Mouse (Mus musculus) neural tube, embryonic 15.5 days (tissue): ENCODE measurements around the gene Bmpr1a. TPM values are rescaled to one million over a fixed set of nuclear protein-coding genes. Genes with fewer than 3 reads are reported as not detected.
A peak's percentile ranks its signal among the peaks of the same experiment; 100 is the strongest.

ENCODE experiments used
- ATAC-seq: fragments of 200-750 bp; cut with Nextera tagmentation; 2 replicates; pipeline ENCODE4 v1.8.0; 2017; ENCODE audit warnings: mild to moderate bottlenecking, moderate TSS enrichment, moderate library complexity; ENCODE audit not compliant: low FRiP score
- H3K27ac ChIP-seq: fragments of 300-500 bp; sonication (generic); replicated peaks from 2 replicates; pipeline ENCODE4 v1.5.1; 2015; ENCODE audit warnings: mild to moderate bottlenecking, inconsistent platforms
- H3K27me3 ChIP-seq: fragments of 300-500 bp; sonication (generic); replicated peaks from 2 replicates; pipeline ENCODE4 v1.6.1; 2015; ENCODE audit warnings: inconsistent platforms
- H3K36me3 ChIP-seq: fragments of 300-500 bp; sonication (generic); 2 replicates; pipeline ENCODE4 v1.6.1; 2015; ENCODE audit warnings: inconsistent platforms
- H3K4me1 ChIP-seq: fragments of 300-500 bp; sonication (generic); 2 replicates; pipeline ENCODE4 v1.6.1; 2015; ENCODE audit warnings: inconsistent platforms
- H3K4me2 ChIP-seq: fragments of 300-500 bp; sonication (generic); 2 replicates; pipeline ENCODE4 v1.6.1; 2015; ENCODE audit warnings: inconsistent platforms, mild to moderate bottlenecking, moderate library complexity
- H3K4me3 ChIP-seq: fragments of 300-500 bp; sonication (generic); replicated peaks from 2 replicates; pipeline ENCODE4 v1.5.1; 2015; ENCODE audit warnings: mild to moderate bottlenecking, inconsistent platforms
- H3K9ac ChIP-seq: fragments of 300-500 bp; sonication (generic); replicated peaks from 2 replicates; pipeline ENCODE4 v1.6.1; 2015; ENCODE audit warnings: mild to moderate bottlenecking, inconsistent platforms
- H3K9me3 ChIP-seq: fragments of 300-500 bp; sonication (generic); replicated peaks from 2 replicates; pipeline ENCODE4 v1.6.1; 2016; ENCODE audit warnings: inconsistent platforms
- WGBS: fragments of 180-500 bp; shearing (Covaris S2); methylation state at CpG from one replicate; pipeline ENCODE4 v1.1.7; 2015; ENCODE audit warnings: mixed read lengths; 5-methylcytosine and 5-hydroxymethylcytosine counted together
- polyA plus RNA-seq: library from polyadenylated mRNA; unstranded; fragments of >200 nt; fragmentation: Nextera tagmentation; extraction: Ambion mirVana; gene quantifications from 2 replicates; pipeline ENCODE4 v1.2.1, GENCODE M21; 2015

The Bmpr1a gene
- polyA plus RNA-seq, 1 experiment from 2014 or later: 19.0 TPM

DNA sequence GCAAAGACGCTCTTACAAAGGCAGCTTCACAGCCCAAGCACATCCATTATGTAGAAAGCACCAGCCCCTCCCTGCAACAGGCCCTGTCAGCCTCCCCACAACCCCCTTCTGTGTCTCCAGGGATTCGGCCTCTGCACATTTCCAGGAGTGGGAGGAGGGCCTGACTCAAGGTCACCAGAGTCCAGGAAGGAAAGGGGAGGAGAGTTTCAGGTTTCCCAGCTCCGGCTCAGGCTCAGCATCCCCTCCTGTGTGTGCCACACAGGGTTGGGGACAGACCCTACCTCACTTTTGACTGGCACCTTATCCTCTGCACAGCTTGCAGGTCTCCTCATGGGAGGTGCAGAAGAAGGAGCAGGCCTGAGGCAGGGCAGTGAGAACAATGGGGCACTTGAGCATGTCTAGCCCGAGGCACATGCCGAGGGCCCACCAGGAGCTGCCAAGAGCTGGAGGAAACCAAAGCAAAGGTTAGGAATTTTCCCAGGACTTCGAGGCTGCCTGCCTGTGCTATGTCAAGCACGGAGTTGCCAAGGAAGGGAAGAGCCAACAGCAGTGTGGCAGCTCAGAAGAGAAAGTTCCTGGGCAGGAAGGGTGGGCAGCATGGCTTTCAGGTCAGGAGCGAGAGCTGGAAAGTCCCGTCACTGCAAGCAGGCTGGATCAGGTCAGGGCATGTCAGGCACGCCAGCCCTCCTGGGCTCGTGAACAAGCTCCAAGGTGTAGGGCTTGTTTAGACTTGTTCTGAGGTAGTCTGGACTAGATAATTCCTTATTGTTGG, 124.4 kb downstream of the Bmpr1a start:
- Histone ChIP-seq H3K4me1 (peaks cover 20% of the 10 kb centered on the region), H3K9ac (no peak overlapping the region), H3K4me2 (no peak overlapping the region), H3K4me3 (no peak overlapping the region), H3K9me3 (no peaks in the 10 kb centered on the region), H3K27me3 (no peaks in the 10 kb centered on the region), H3K36me3 (no peaks in the 10 kb centered on the region), H3K27ac (peak overlapping the region; percentile 61)
- ATAC-seq: peak; percentile 45
- 48% methylated on average over 11 of the region's 11 CpGs for WGBS

- H3K36me3 ChIP-seq: no peaks in the 10 kb centered on the region
- WGBS: 93% methylated on average over 4 of the region's 4 CpGs
- no peak overlapping the region for H3K27ac ChIP-seq
- no peak overlapping the region for H3K4me2 ChIP-seq
- H3K4me3 ChIP-seq: no peak overlapping the region
- ATAC-seq: no peak
- H3K4me1 ChIP-seq: peaks cover 21% of the 10 kb centered on the region
- H3K9me3 ChIP-seq: no peaks in the 10 kb centered on the region
- no peaks in the 10 kb centered on the region for H3K27me3 ChIP-seq
- H3K9ac ChIP-seq: no peak overlapping the region
Measured at GRCm38 (mm10) chr14:34377121-34377520, 126.0 kb downstream of the Bmpr1a start.

DNA sequence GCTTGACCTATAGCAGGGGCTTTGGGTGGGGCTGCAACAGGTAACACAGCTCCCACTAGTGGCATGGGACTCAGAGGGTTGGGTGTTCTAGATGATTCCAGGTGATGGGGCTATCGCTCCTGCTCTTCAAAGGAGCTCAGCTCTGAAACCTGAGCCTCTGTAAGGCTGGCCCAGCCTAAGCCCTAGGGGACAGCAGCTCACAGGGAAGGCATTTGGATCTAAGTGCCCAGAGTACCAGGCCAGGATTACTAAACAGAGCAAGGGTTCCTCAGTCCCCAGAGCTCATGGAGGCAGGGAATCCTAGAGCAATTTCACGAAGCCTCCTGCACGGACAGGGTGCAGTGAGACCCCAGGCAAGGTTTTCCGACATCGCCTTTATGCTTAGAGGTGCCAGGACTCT, 127.2 kb downstream of the Bmpr1a start:
- 91% methylated on average over 5 of the region's 5 CpGs for WGBS

GRCm38 (mm10) chr14:34375415-34375904, 127.7 kb downstream of the Bmpr1a start, which contains the start of gene Mmrn2:
Gene Mmrn2, plus strand, starts transcription at chr14:34375465.
- H3K9ac ChIP-seq: no peak within 1 kb of the TSS
- no peaks in the 10 kb centered on the region for H3K27me3 ChIP-seq
- no peak within 1 kb of the TSS for H3K4me3 ChIP-seq
- H3K4me2 ChIP-seq: peak within 1 kb of the TSS; percentile 25
- 80% methylated on average over 13 of the region's 13 CpGs for WGBS
- no peak for ATAC-seq
- peaks cover 21% of the 10 kb centered on the region for H3K4me1 ChIP-seq
- H3K27ac ChIP-seq: 0 out of 2 replicates have a peak within 1 kb of the TSS, but pooled peaks have one; percentile 9
- H3K9me3 ChIP-seq: no peaks in the 10 kb centered on the region
- H3K36me3 ChIP-seq: no peaks in the 10 kb centered on the region

More for the DNA sequence above, 127.2 kb downstream of the Bmpr1a start:
- no peak overlapping the region for H3K4me3 ChIP-seq
- H3K4me1 ChIP-seq: peaks cover 21% of the 10 kb centered on the region
- H3K36me3 ChIP-seq: no peaks in the 10 kb centered on the region
- H3K9ac ChIP-seq: no peak overlapping the region
- no peak overlapping the region for H3K27ac ChIP-seq
- peak overlapping the region; percentile 6; the same call in 1 of the 2 replicates for H3K4me2 ChIP-seq
- no peak for ATAC-seq
- H3K9me3 ChIP-seq: no peaks in the 10 kb centered on the region
- no peaks in the 10 kb centered on the region for H3K27me3 ChIP-seq

GRCm38 (mm10) chr14:34374577-34374976, 128.6 kb downstream of the Bmpr1a start, which contains the start of gene Sncg:
Gene Sncg, minus strand, starts transcription at chr14:34374789.
- peak; percentile 10; the same call in 1 of the 2 replicates for ATAC-seq
- Histone ChIP-seq H3K9me3 (no peaks in the 10 kb centered on the region), H3K27ac (0 out of 2 replicates have a peak within 1 kb of the TSS, but pooled peaks have one; percentile 9), H3K4me3 (no peak within 1 kb of the TSS; the same call in 1 of the 2 replicates), H3K4me1 (peaks cover 21% of the 10 kb centered on the region), H3K4me2 (peak within 1 kb of the TSS; percentile 25), H3K27me3 (no peaks in the 10 kb centered on the region), H3K36me3 (no peaks in the 10 kb centered on the region), H3K9ac (no peak within 1 kb of the TSS)
- 24% methylated on average over 10 of the region's 10 CpGs for WGBS

DNA sequence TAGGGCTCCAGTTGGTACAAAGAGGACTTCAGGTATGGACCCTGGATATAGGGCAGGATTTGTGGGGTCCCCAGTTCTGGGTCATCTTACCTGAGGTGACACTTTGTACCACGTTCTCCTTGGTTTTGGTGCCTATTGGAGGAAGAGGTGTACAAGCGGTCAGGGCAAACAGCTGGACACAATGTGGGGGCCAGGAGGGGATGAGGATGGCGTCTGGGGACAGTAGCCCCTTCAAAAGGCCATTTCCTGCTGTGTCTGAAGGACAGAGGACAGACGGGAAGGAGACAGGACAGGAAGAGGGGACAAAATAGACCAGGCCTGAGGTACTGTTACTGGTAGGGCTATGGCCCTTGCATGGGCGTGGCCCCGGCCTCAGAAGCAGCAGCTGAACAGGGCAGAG, 129.6 kb downstream of the Bmpr1a start:
- H3K4me2 ChIP-seq: peak overlapping the region; percentile 25
- H3K9me3 ChIP-seq: no peaks in the 10 kb centered on the region
- no peak overlapping the region for H3K9ac ChIP-seq
- WGBS: 88% methylated on average over 6 of the region's 6 CpGs
- H3K36me3 ChIP-seq: no peaks in the 10 kb centered on the region
- H3K27ac ChIP-seq: no peak overlapping the region
- H3K4me1 ChIP-seq: peaks cover 16% of the 10 kb centered on the region
- no peak overlapping the region; the same call in 1 of the 2 replicates for H3K4me3 ChIP-seq
- no peaks in the 10 kb centered on the region for H3K27me3 ChIP-seq
- no peak for ATAC-seq

- Histone ChIP-seq H3K27me3 (no peaks in the 10 kb centered on the region), H3K4me3 (no peak overlapping the region), H3K4me2 (0 out of 2 replicates have a peak overlapping the region, but pooled peaks have one; percentile 25), H3K9ac (no peak overlapping the region), H3K27ac (no peak overlapping the region), H3K9me3 (no peaks in the 10 kb centered on the region), H3K36me3 (no peaks in the 10 kb centered on the region), H3K4me1 (peaks cover 14% of the 10 kb centered on the region)
- 89% methylated on average over 6 of the region's 6 CpGs for WGBS
- ATAC-seq: no peak
Measured at GRCm38 (mm10) chr14:34372646-34373045, 130.5 kb downstream of the Bmpr1a start.

DNA sequence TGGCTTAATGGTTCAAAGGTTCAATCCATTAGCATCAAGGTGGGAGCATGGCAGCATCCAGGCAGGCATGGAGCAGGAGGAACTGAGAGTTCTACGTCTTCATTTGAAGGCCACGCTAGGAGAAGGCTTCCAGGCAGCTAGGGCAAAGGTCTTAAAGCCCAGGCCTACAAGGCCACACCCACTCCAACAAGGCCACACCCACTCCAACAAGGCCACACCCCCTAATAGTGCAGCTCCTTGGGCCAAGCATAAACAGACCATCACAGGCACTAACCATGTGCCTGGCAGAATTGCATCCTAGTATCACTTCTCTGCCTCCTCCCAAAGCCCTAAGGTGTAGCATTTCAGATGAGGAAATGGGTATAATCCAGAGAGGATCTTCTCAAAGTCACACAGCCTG, 131.4 kb downstream of the Bmpr1a start:
- ATAC-seq: no peak
- no peaks in the 10 kb centered on the region for H3K36me3 ChIP-seq
- H3K27ac ChIP-seq: no peak overlapping the region
- H3K4me3 ChIP-seq: no peak overlapping the region
- H3K4me1 ChIP-seq: peaks cover 14% of the 10 kb centered on the region
- no peak overlapping the region for H3K9ac ChIP-seq
- no peaks in the 10 kb centered on the region for H3K9me3 ChIP-seq
- peak overlapping the region; percentile 6; the same call in 1 of the 2 replicates for H3K4me2 ChIP-seq
- 86% methylated on average over 2 of the region's 2 CpGs for WGBS
- no peaks in the 10 kb centered on the region for H3K27me3 ChIP-seq

- Histone ChIP-seq H3K27ac (no peak overlapping the region), H3K4me3 (no peak overlapping the region), H3K9me3 (no peaks in the 10 kb centered on the region), H3K27me3 (no peaks in the 10 kb centered on the region), H3K36me3 (no peaks in the 10 kb centered on the region), H3K9ac (no peak overlapping the region), H3K4me2 (no peak overlapping the region), H3K4me1 (peaks cover 14% of the 10 kb centered on the region)
- no peak for ATAC-seq
- 96% methylated on average over 3 of the region's 3 CpGs for WGBS
Measured at GRCm38 (mm10) chr14:34370921-34371320, 132.2 kb downstream of the Bmpr1a start.

DNA sequence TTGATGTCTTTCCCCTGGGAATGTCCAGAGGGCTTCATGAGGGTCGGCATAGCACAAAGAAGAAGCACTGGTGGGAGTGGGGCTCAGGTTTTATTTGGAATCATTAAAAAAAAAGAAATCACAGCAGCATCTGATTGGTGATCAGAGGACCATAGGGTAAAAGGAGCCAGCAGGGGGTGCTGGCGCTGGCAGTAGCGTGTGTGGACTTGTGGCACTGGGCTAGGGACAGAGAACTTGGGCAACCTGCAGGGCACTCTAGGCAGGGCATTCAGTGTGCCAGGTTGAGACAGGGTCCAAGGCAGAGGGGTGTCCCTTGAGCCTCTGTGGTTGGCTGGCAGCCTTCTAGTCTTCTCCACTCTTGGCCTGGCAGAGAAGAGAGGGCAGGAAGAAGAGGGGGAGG, 132.9 kb downstream of the Bmpr1a start:
- H3K4me1 ChIP-seq: peaks cover 14% of the 10 kb centered on the region
- H3K4me2 ChIP-seq: no peak overlapping the region
- ATAC-seq: no peak
- H3K9me3 ChIP-seq: no peaks in the 10 kb centered on the region
- no peak overlapping the region for H3K9ac ChIP-seq
- H3K36me3 ChIP-seq: no peaks in the 10 kb centered on the region
- no peak overlapping the region for H3K27ac ChIP-seq
- H3K27me3 ChIP-seq: no peaks in the 10 kb centered on the region
- WGBS: 63% methylated on average over 3 of the region's 3 CpGs
- H3K4me3 ChIP-seq: no peak overlapping the region

DNA sequence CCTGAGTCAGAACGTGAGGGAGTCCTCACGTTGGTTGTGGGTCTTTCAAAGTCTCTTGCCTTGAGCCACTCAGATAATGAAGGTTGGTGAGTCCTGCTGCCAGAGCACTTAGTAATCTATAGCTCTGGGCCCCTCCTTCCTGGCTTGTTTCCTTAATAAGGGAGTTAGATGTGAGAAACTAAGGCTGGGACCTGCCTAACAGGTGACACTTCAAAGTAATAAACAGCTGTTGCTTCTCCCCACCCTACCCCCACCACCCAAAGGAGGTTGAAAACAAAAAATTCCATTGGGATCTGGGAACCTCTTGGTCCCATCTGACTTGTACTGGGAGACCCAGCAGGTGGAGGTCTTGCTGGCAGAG, 138.0 kb downstream of the Bmpr1a start:
- no peaks in the 10 kb centered on the region for H3K27me3 ChIP-seq
- no peaks in the 10 kb centered on the region for H3K36me3 ChIP-seq
- no peak overlapping the region for H3K4me3 ChIP-seq
- H3K9me3 ChIP-seq: no peaks in the 10 kb centered on the region
- WGBS: 95% methylated on average over 2 of the region's 2 CpGs
- H3K4me2 ChIP-seq: no peak overlapping the region
- peaks cover 16% of the 10 kb centered on the region for H3K4me1 ChIP-seq
- no peak overlapping the region for H3K9ac ChIP-seq
- no peak for ATAC-seq
- no peak overlapping the region for H3K27ac ChIP-seq
